Mouse (Mus musculus): Measurements from ENCODE around the gene Jag2. TPM values are rescaled to one million over a fixed set of nuclear protein-coding genes. Genes with fewer than 3 reads are reported as not detected.

Gene Jag2
- polyA plus RNA-seq (2015; fragmentation: Nextera tagmentation; extraction: Ambion mirVana), result 0.14 and 0.22 TPM in 2 replicates

GRCm38 (mm10) chr12:112929562-112930352 lies at the start of gene Jag2:
Gene Jag2 (minus strand): TSS chr12:112929776.
- Histone ChIP-seq H3K36me3 (replicated peaks; ENCODE audit: insufficient read depth, low read length) (no peaks in the 10 kb centered on the region), H3K9me3 (ENCODE audit: low read length) (no peaks in the 10 kb centered on the region), H3K4me2 (ENCODE audit: low read depth, low read length) (peak within 1 kb of the TSS; percentile 69), H3K4me3 (ENCODE audit: low read depth, low read length) (peak within 1 kb of the TSS; percentile 46), H3K9ac (replicated peaks) (no peak within 1 kb of the TSS), H3K27ac (ENCODE audit: low read depth) (no peak within 1 kb of the TSS), H3K4me1 (ENCODE audit: insufficient read depth) (peaks cover 8% of the 10 kb centered on the region; the same call in 1 of the 2 replicates), H3K27me3 (ENCODE audit: insufficient read depth, low read length) (peaks cover 58% of the 10 kb centered on the region)
- TF ChIP-seq CTCF (IDR thresholded peaks at IDR 0.05; ENCODE audit: low read depth) (peak; percentile 38), EP300 (IDR thresholded peaks at IDR 0.05; ENCODE audit: low read depth) (no peak)
- DNase-seq (peak; percentile 49), ATAC-seq (peak; percentile 30; the same call in 1 of the 2 replicates)
- 2% methylated on average over 41 of the region's 85 CpGs for WGBS (ENCODE audit: insufficient replicate concordance)

- Histone ChIP-seq H3K4me3 (ENCODE audit: low read depth, low read length) (peak overlapping the region; percentile 79), H3K4me2 (ENCODE audit: low read depth, low read length) (peak overlapping the region; percentile 91), H3K9me3 (ENCODE audit: low read length) (no peaks in the 10 kb centered on the region), H3K36me3 (replicated peaks; ENCODE audit: insufficient read depth, low read length) (peaks cover 58% of the 10 kb centered on the region), H3K4me1 (ENCODE audit: insufficient read depth) (peaks cover 7% of the 10 kb centered on the region), H3K9ac (replicated peaks) (peak overlapping the region; percentile 80), H3K27ac (ENCODE audit: low read depth) (peak overlapping the region; percentile 78; the same call in 1 of the 2 replicates), H3K27me3 (ENCODE audit: insufficient read depth, low read length) (no peaks in the 10 kb centered on the region)
- no peak for DNase-seq
- ATAC-seq, result no peak
- TF ChIP-seq EP300 (IDR thresholded peaks at IDR 0.05; ENCODE audit: low read depth), result no peak
- TF ChIP-seq CTCF (IDR thresholded peaks at IDR 0.05; ENCODE audit: low read depth), result no peak
- whole genome bisulfite sequencing (ENCODE audit: insufficient replicate concordance), result 57% methylated on average over 12 of the region's 12 CpGs
Observed at GRCm38 (mm10) chr12:112977156-112977555, 47.6 kb upstream of the Jag2 start.

DNA sequence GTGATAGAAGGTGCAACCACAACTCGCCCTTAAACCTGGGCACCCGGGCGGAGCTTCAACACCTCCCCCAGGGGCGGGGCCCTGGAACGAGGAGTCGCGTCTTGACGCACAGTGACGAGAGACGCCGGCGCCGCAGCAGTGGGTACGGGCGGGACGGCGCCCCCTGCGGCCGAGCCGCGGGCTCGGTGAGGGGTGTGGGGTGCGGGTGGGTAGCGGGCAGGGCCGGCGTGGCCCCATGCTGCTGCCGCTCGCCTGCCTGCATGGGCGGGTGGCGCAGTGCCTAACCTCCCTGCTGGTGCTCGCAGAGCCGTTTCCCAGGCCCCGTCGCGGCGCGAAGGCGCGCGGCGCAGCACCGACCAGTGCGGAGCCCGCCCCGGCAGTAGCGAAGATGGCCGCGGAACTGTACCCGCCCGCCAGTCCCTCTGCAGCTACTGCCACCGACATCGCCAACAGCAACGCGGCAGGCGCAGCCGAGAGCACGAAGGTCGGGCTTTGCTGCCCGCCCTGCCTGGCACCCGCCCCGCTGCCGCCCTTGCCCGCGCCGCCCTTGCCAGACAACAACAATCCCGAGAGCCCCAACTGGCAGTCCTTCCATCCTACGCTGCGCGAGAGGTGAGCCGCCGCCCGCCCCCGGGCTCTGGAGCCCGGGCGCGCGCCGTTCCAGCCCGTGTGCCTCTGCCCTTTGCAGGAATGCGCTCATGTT lies 46.9 kb upstream of the Jag2 start, which contains the start of gene Btbd6:
Gene Btbd6 (plus strand): TSS at position 112 of the 703 bp plus-strand sequence.
- Histone ChIP-seq H3K4me2 (ENCODE audit: low read depth, low read length) (peak within 1 kb of the TSS; percentile 91), H3K4me3 (ENCODE audit: low read depth, low read length) (peak within 1 kb of the TSS; percentile 79), H3K9me3 (ENCODE audit: low read length) (no peaks in the 10 kb centered on the region), H3K27me3 (ENCODE audit: insufficient read depth, low read length) (no peaks in the 10 kb centered on the region), H3K36me3 (replicated peaks; ENCODE audit: insufficient read depth, low read length) (peaks cover 58% of the 10 kb centered on the region), H3K4me1 (ENCODE audit: insufficient read depth) (peaks cover 7% of the 10 kb centered on the region), H3K9ac (replicated peaks) (peak within 1 kb of the TSS; percentile 80), H3K27ac (ENCODE audit: low read depth) (peak within 1 kb of the TSS; percentile 78)
- peak; percentile 95 for ATAC-seq
- WGBS (ENCODE audit: insufficient replicate concordance), result under 1% methylated on average over 68 of the region's 80 CpGs
- DNase-seq, result peak; percentile 88
- TF ChIP-seq EP300 (IDR thresholded peaks at IDR 0.05; ENCODE audit: low read depth) (no peak), CTCF (IDR thresholded peaks at IDR 0.05; ENCODE audit: low read depth) (peak; percentile 63)

DNA sequence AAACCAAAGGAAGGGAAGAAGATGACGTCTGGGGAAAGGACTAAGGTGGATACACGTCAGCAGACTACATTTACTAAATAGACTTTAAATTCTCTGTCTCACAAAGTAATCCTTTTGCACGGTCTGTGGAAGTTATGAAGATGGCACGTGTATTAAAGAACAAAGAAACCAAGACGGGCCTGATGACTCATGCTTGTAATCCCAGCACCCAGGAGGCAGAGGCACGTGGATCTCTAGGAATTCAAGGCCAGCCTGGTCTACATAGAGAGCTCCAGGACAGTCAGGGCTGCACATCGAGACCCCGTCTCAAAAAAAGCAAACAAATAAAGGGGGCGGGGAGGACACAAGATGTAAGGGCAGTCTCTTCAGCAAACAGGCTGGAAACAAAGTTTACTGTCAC lies 45.2 kb upstream of the Jag2 start:
- peaks cover 58% of the 10 kb centered on the region for H3K36me3 ChIP-seq (replicated peaks; ENCODE audit: insufficient read depth, low read length)

GRCm38 (mm10) chr12:112969616-112970015 lies 40.0 kb upstream of the Jag2 start:
- ATAC-seq (no peak), DNase-seq (no peak)
- WGBS (ENCODE audit: insufficient replicate concordance), result 83% methylated on average over 6 of the region's 6 CpGs
- H3K4me2 ChIP-seq (ENCODE audit: low read depth, low read length), result no peak overlapping the region
- no peak overlapping the region for H3K27ac ChIP-seq (ENCODE audit: low read depth)
- H3K9ac ChIP-seq (replicated peaks), result no peak overlapping the region
- H3K4me3 ChIP-seq (ENCODE audit: low read depth, low read length), result no peak overlapping the region
- TF ChIP-seq CTCF (IDR thresholded peaks at IDR 0.05; ENCODE audit: low read depth) (no peak), EP300 (IDR thresholded peaks at IDR 0.05; ENCODE audit: low read depth) (no peak)
- H3K27me3 ChIP-seq (ENCODE audit: insufficient read depth, low read length), result no peaks in the 10 kb centered on the region
- peaks cover 87% of the 10 kb centered on the region for H3K36me3 ChIP-seq (replicated peaks; ENCODE audit: insufficient read depth, low read length)
- no peaks in the 10 kb centered on the region for H3K4me1 ChIP-seq (ENCODE audit: insufficient read depth)
- no peaks in the 10 kb centered on the region for H3K9me3 ChIP-seq (ENCODE audit: low read length)

More for the DNA sequence above, 45.2 kb upstream of the Jag2 start:
- ATAC-seq (no peak), DNase-seq (no peak)
- no peaks in the 10 kb centered on the region for H3K27me3 ChIP-seq (ENCODE audit: insufficient read depth, low read length)
- no peak overlapping the region for H3K27ac ChIP-seq (ENCODE audit: low read depth)
- TF ChIP-seq CTCF (IDR thresholded peaks at IDR 0.05; ENCODE audit: low read depth) (no peak), EP300 (IDR thresholded peaks at IDR 0.05; ENCODE audit: low read depth) (no peak)
- H3K4me3 ChIP-seq (ENCODE audit: low read depth, low read length), result no peak overlapping the region
- H3K4me2 ChIP-seq (ENCODE audit: low read depth, low read length), result no peak overlapping the region
- peaks cover 7% of the 10 kb centered on the region for H3K4me1 ChIP-seq (ENCODE audit: insufficient read depth)
- WGBS (ENCODE audit: insufficient replicate concordance), result 77% methylated on average over 9 of the region's 9 CpGs
- no peak overlapping the region for H3K9ac ChIP-seq (replicated peaks)
- no peaks in the 10 kb centered on the region for H3K9me3 ChIP-seq (ENCODE audit: low read length)

DNA sequence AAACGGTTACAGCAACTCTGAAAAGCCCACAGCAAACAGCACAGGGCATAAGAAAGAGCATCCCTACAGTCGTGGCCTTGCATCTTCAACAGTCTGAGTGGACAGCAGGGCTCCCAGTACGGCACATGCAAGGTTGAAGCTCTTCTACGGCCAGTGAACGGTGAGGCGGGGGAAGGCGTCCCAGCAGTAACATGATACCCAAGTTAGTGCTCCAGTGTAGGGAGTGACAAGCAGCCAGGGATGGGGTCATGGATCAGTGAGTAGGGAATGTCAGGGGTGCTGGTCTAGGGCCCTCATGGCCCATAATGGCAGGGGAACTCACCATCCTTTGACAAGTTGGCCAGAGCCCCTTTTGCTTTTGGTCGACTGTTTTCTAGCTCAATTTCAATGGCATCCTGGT lies 39.4 kb upstream of the Jag2 start:
- ATAC-seq (no peak), DNase-seq (no peak)
- Histone ChIP-seq H3K4me1 (ENCODE audit: insufficient read depth) (no peaks in the 10 kb centered on the region), H3K9ac (replicated peaks) (no peak overlapping the region), H3K27me3 (ENCODE audit: insufficient read depth, low read length) (no peaks in the 10 kb centered on the region), H3K4me3 (ENCODE audit: low read depth, low read length) (no peak overlapping the region), H3K9me3 (ENCODE audit: low read length) (no peaks in the 10 kb centered on the region), H3K27ac (ENCODE audit: low read depth) (no peak overlapping the region), H3K4me2 (ENCODE audit: low read depth, low read length) (no peak overlapping the region), H3K36me3 (replicated peaks; ENCODE audit: insufficient read depth, low read length) (peaks cover 92% of the 10 kb centered on the region)
- WGBS (ENCODE audit: insufficient replicate concordance), result 84% methylated on average over 8 of the region's 8 CpGs
- TF ChIP-seq EP300 (IDR thresholded peaks at IDR 0.05; ENCODE audit: low read depth), result no peak
- TF ChIP-seq CTCF (IDR thresholded peaks at IDR 0.05; ENCODE audit: low read depth), result no peak

Data from liver, postnatal 0 days (tissue).